Mouse (Mus musculus) brain, embryonic 18.5 days (tissue): ENCODE measurements around the gene Gas2l1.

Experiments
- DNase-seq: peaks from one replicate; pipeline ENCODE4 v3.0.0-alpha.2; 2012; ENCODE audit warnings: low read depth, low spot score

Gas2l1 gene

GRCm38 (mm10) chr11:5042645-5043381 is 22.3 kb downstream of the Gas2l1 start:
- DNase-seq = no peak

DNA sequence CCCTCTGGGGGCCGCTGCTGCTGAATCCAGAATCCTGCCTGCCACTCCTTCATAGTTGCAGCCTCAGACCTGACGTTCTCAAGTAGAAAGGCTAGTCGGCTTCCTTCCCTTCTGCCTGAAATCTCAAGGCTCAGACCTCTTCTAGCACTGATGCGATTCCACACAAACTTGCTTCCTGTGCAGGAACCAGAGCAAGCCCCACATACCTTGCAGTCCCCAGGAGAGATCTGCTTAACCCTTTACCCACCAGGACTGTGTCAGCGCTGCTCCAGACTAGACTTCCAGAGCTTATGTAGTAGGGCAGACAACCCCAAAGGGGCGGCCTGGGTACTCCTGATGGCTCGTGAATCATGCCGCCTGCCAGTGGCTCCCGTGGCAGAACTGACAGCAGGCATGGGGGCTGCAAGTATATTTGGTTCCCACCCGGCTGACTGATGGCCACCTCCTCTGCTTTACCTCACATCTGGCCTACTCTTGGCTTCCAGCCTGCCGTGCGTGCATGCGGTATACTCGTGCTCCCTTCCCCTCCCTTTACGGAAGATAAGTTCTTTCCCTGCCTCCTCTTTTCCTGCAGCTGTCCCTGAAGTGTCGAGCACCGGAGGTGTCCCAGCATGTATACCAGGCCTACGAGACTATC is 23.9 kb downstream of the Gas2l1 start:
- no peak for DNase-seq

DNA sequence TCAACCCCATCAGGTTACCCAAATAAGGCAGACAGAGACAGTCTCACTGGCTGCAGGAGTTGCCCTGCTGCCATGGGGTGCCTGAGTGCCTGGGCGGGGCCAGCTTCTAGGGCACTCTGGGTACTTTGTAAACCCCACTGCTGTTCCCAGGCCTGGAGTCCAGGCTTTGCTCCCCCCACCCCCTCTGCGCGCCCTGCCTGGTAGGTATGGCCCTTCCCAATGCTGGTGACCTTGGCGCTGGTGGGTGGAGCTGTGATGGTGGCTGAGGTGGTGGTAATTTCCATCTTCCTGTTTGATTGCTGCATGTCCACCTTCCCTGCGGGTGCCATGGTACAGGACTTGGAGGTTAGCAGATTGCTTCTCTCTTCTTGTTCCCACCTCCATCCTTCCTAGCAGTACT is 24.5 kb downstream of the Gas2l1 start:
- DNase-seq = no peak

- no peak for DNase-seq
Measured at GRCm38 (mm10) chr11:5037146-5037854, 27.8 kb downstream of the Gas2l1 start.

- no peak for DNase-seq
Measured at GRCm38 (mm10) chr11:5035421-5035820, 29.7 kb downstream of the Gas2l1 start.

GRCm38 (mm10) chr11:5033136-5033535 is 32.0 kb downstream of the Gas2l1 start:
- no peak for DNase-seq

- DNase-seq = no peak
Measured at GRCm38 (mm10) chr11:5032706-5033105, 32.4 kb downstream of the Gas2l1 start.

GRCm38 (mm10) chr11:5028228-5028627 is 36.9 kb downstream of the Gas2l1 start:
- no peak for DNase-seq

DNA sequence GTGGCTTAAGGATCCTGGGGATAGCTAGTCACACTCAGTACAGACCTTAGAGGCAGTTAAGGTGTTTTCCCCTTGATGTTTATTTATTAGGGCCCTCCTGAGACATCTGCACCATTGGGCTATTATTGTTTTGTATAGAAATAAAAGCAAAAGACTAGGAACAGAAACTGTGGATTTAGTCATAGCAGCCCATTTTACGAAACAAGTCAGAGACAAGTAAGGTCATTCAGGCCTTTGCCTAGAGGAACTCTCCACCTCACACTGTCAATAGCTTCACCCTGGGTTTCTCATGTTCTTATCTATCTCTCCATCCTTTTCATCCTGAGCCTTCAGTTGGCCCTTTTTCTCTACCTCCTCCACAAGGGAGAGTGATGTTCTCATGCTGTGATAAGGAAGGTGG is 40.0 kb downstream of the Gas2l1 start:
- DNase-seq = no peak

DNA sequence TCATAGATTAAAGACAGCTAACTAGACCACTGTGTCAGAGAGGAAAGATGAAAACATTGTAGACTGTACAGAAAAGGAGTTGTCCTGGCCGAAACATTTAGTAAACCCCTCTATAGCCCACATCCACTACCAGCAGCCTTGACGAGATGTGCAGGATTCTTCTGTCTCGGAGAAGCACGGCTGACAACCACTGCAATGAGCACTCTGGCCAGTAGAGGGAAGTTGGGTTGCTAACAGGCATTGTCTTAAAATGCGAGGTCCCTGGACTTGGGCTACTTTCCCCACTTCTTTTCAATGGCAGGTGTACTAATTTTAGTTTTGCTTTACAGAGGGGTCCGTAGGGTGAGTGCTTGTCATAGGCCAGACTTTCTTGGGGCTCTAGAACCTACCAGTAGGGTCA is 47.6 kb downstream of the Gas2l1 start:
- no peak for DNase-seq

DNA sequence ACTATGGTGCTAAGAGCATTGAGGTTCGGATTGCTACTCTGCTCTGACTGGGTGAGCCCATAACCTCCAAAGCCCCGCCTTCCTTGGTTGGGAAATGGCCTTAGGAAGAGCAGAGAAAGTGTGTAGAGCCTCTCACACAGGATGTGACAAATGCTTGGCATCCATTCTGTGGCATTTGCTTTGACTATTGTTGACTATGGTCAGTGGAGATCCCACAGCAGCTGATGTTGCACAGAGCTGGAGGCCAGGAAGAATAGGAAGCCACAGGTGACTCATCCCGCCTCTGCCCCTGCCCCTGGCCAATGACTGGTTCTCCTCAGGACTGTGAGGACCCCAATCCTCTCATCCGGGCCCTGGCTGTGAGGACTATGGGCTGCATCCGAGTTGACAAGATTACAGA is 48.8 kb downstream of the Gas2l1 start:
- no peak for DNase-seq

- no peak for DNase-seq
Measured at GRCm38 (mm10) chr11:5015720-5016119, 49.4 kb downstream of the Gas2l1 start.

DNA sequence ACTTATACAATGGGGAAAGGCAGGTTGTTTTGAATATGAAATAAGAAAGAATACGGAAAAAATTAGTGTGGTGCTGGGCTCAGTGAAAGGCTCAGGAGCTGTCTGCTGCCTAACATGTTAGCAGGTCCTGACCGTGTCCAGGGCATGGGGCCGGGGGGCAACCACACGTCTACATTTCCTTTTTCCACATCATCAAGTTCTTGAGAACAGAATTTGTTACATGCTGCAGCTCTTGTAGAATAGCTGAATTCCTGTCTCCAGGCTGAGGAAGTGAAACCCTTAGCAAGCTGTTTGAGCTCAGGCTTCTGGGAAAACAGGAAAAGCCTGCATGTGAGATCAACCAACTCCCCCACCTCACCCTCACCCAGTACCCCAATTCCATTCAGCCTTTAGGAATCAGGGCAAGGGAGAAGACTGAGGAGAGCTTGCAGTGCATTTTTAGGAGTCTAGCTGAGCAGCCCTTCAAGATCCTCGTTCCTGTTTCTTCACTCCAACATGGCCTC is 52.9 kb downstream of the Gas2l1 start:
- DNase-seq = no peak

DNA sequence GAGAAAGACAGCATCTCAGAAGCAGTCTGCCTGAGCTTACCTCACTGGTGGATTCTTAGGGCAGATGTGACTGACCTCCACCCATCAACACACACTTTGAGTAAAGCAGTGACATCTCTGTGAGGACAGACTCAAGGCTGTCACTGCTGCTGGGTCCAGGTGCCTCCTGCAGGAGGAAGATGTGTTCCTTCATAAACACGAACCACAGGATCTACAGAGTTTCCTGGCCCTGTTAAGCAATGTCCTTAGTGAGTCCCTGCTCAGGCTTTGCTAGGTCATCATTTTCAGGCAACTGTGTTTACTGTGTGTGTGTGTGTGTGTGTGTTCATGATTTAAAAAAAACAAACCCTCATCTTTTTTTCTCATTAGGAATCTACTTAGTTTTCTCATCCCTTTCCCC is 53.6 kb downstream of the Gas2l1 start:
- DNase-seq = no peak

DNA sequence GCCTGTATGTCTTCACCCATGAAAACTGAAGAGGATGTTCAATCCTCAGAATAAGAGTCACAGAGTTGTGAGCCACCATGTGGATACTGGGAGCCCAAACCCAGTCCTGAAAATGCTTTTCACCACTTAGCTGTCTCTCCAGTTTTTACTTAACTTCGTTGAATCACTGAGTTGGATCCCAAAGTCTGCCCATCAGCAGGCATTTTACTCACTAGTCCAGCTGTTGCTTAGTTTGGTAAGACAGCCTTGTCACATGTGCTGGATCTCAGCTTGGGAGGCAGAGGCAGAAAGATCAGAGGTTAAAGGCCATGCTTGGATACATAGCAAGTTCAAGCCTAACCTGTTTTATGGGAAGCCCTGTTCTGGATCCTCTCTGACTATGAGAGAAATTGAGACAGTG is 54.9 kb downstream of the Gas2l1 start:
- DNase-seq = no peak

DNA sequence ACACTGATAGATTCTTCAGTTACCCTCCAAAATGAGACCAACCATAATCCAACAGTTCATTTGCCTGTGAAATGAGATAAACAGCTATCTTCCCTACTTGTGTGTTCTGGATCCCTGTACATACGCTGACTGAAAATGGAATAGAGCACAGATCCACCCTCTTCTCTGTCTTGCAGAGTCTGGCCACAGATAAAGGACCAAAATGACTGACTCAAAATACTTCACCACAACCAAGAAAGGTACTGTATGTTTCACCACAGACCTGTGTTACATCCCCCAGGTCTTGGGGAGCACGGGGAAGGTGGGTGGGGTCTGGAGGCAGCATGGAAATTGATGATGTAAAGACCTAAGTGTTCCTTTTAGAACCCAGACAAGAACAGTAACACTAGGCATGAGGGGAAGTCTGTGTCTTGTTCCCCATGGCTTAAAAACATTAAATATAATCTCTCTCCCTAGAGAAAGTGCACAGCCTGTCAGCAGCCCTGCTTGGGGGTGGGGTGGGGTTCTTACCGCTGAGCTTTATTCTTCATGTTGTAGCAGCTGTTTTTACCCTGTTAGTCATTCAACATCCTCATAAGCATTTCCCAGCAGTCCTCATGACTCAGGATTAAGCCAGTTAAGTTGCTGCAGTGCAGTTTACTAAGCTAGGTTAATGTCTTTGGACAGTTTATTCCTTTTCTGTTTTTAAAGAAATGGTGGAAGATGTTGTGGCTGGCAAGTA is 55.6 kb downstream of the Gas2l1 start:
- no peak for DNase-seq

DNA sequence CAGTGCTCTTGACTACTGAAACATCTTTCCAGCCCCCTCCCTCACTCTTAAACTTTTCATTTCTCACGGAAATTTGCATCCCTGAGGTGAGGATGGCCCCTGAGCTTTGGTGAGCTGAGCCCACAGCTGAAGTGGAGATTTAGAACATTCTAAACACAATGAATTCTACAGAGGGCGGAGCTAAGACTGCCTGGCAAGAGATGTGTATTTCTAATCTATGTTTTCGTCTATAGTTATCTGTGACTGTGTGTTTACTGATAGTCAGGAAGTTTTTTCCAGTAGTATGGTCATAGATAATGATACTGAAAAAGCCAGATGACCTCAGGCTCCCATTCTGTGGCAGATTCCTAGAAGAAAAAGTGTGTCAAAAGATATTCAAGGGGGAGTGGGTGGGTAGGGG is 56.3 kb downstream of the Gas2l1 start:
- DNase-seq = no peak

- no peak for DNase-seq
Measured at GRCm38 (mm10) chr11:5007186-5007585, 57.9 kb downstream of the Gas2l1 start.

- DNase-seq = no peak
Measured at GRCm38 (mm10) chr11:5005528-5005927, 59.6 kb downstream of the Gas2l1 start.
